Mouse (Mus musculus): ENCODE results near the gene Mov10l1. TPM values are rescaled to one million over a fixed set of nuclear protein-coding genes. Genes with fewer than 3 reads are reported as not detected.

The Mov10l1 gene
- polyA plus RNA-seq, 1 experiment from 2014 or later = 0.05 TPM

GRCm38 (mm10) chr15:89064891-89065290 lies 82.2 kb downstream of the Mov10l1 start:
- Histone ChIP-seq H3K4me1 (ENCODE audit: control insufficient read depth, insufficient read depth, low read depth, low read length) (peaks cover 11% of the 10 kb centered on the region), H3K36me3 (ENCODE audit: control insufficient read depth, insufficient read depth, low read length) (peaks cover 9% of the 10 kb centered on the region; the same call in 1 of the 2 replicates), H3K27ac (ENCODE audit: low read depth, low read length) (no peak overlapping the region), H3K4me2 (ENCODE audit: low read length) (no peak overlapping the region), H3K9ac (ENCODE audit: low read depth, low read length) (no peak overlapping the region), H3K4me3 (ENCODE audit: low read length) (no peak overlapping the region), H3K9me3 (ENCODE audit: control insufficient read depth, low read length) (no peaks in the 10 kb centered on the region), H3K27me3 (replicated peaks; ENCODE audit: control insufficient read depth, insufficient read depth, low read length) (peaks cover 17% of the 10 kb centered on the region)
- no peak for ATAC-seq
- WGBS = 99% methylated on average over 5 of the region's 5 CpGs

GRCm38 (mm10) chr15:89067609-89068008 lies 84.9 kb downstream of the Mov10l1 start:
- Histone ChIP-seq H3K27ac (ENCODE audit: low read depth, low read length) (no peak overlapping the region), H3K9ac (ENCODE audit: low read depth, low read length) (no peak overlapping the region), H3K36me3 (ENCODE audit: control insufficient read depth, insufficient read depth, low read length) (peaks cover 13% of the 10 kb centered on the region; the same call in 1 of the 2 replicates), H3K9me3 (ENCODE audit: control insufficient read depth, low read length) (no peaks in the 10 kb centered on the region), H3K4me2 (ENCODE audit: low read length) (no peak overlapping the region), H3K4me3 (ENCODE audit: low read length) (no peak overlapping the region), H3K4me1 (ENCODE audit: control insufficient read depth, insufficient read depth, low read depth, low read length) (no peaks in the 10 kb centered on the region), H3K27me3 (replicated peaks; ENCODE audit: control insufficient read depth, insufficient read depth, low read length) (peaks cover 17% of the 10 kb centered on the region)
- ATAC-seq = no peak
- WGBS = 36% methylated on average over 35 of the region's 35 CpGs

DNA sequence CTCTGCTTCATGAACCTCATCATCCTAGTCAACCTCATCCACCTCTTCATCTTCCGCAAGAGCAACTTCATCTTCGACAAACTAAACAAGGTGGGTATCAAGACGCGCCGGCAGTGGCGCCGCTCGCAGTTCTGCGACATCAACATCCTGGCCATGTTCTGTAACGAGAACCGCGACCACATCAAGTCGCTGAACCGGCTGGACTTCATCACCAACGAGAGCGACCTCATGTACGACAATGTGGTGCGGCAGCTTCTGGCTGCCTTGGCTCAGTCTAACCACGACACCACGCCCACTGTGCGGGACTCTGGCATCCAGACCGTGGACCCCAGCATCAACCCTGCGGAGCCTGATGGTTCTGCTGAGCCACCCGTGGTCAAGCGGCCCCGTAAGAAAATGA lies 85.5 kb downstream of the Mov10l1 start:
- Histone ChIP-seq H3K4me1 (ENCODE audit: control insufficient read depth, insufficient read depth, low read depth, low read length) (no peaks in the 10 kb centered on the region), H3K36me3 (ENCODE audit: control insufficient read depth, insufficient read depth, low read length) (peaks cover 13% of the 10 kb centered on the region; the same call in 1 of the 2 replicates), H3K9me3 (ENCODE audit: control insufficient read depth, low read length) (no peaks in the 10 kb centered on the region), H3K27ac (ENCODE audit: low read depth, low read length) (no peak overlapping the region), H3K9ac (ENCODE audit: low read depth, low read length) (no peak overlapping the region), H3K4me2 (ENCODE audit: low read length) (no peak overlapping the region), H3K27me3 (replicated peaks; ENCODE audit: control insufficient read depth, insufficient read depth, low read length) (peaks cover 17% of the 10 kb centered on the region), H3K4me3 (ENCODE audit: low read length) (no peak overlapping the region)
- no peak for ATAC-seq
- WGBS = 50% methylated on average over 26 of the region's 26 CpGs

DNA sequence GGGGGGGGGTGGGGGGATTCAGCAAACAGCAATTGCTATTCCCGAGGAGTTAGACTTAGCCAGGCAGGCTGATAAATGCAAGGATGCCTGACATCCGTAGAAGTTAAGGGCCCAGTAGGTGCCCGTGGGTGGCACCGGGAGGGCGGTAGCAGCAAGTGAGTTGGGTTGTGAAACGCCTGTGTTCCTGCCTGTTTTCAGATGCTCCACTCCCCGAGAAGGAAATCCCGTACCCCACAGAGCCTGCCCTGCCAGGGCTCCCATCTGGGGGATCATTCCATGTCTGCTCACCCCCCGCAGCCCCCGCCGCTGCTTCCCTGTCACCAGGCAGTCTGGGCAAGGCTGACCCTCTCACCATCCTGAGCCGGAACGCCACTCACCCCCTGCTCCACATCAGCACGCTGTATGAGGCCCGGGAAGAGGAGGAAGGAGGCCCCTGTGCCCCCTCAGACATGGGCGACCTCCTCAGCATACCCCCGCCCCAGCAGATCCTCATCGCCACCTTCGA lies 86.7 kb downstream of the Mov10l1 start:
- peaks cover 17% of the 10 kb centered on the region for H3K27me3 ChIP-seq (replicated peaks; ENCODE audit: control insufficient read depth, insufficient read depth, low read length)
- WGBS = 82% methylated on average over 19 of the region's 19 CpGs

GRCm38 (mm10) chr15:89070606-89071005 lies 87.9 kb downstream of the Mov10l1 start:
- peaks cover 10% of the 10 kb centered on the region for H3K4me1 ChIP-seq (ENCODE audit: control insufficient read depth, insufficient read depth, low read depth, low read length)
- H3K4me3 ChIP-seq (ENCODE audit: low read length) = no peak overlapping the region
- H3K27me3 ChIP-seq (replicated peaks; ENCODE audit: control insufficient read depth, insufficient read depth, low read length) = peaks cover 11% of the 10 kb centered on the region
- H3K27ac ChIP-seq (ENCODE audit: low read depth, low read length) = no peak overlapping the region
- H3K36me3 ChIP-seq (ENCODE audit: control insufficient read depth, insufficient read depth, low read length) = peaks cover 13% of the 10 kb centered on the region; the same call in 1 of the 2 replicates
- ATAC-seq = no peak
- no peaks in the 10 kb centered on the region for H3K9me3 ChIP-seq (ENCODE audit: control insufficient read depth, low read length)
- no peak overlapping the region for H3K9ac ChIP-seq (ENCODE audit: low read depth, low read length)
- 77% methylated on average over 24 of the region's 24 CpGs for WGBS
- H3K4me2 ChIP-seq (ENCODE audit: low read length) = no peak overlapping the region

More for the DNA sequence above, 86.7 kb downstream of the Mov10l1 start:
- no peak overlapping the region for H3K9ac ChIP-seq (ENCODE audit: low read depth, low read length)
- no peaks in the 10 kb centered on the region for H3K9me3 ChIP-seq (ENCODE audit: control insufficient read depth, low read length)
- H3K36me3 ChIP-seq (ENCODE audit: control insufficient read depth, insufficient read depth, low read length) = peaks cover 13% of the 10 kb centered on the region; the same call in 1 of the 2 replicates
- H3K27ac ChIP-seq (ENCODE audit: low read depth, low read length) = no peak overlapping the region
- H3K4me2 ChIP-seq (ENCODE audit: low read length) = no peak overlapping the region
- no peak overlapping the region for H3K4me3 ChIP-seq (ENCODE audit: low read length)
- H3K4me1 ChIP-seq (ENCODE audit: control insufficient read depth, insufficient read depth, low read depth, low read length) = no peaks in the 10 kb centered on the region; the same call in 1 of the 2 replicates
- ATAC-seq = no peak

GRCm38 (mm10) chr15:89073993-89074603 lies 91.4 kb downstream of the Mov10l1 start:
- Histone ChIP-seq H3K27ac (ENCODE audit: low read depth, low read length) (no peak overlapping the region), H3K4me1 (ENCODE audit: control insufficient read depth, insufficient read depth, low read depth, low read length) (peaks cover 28% of the 10 kb centered on the region), H3K4me3 (ENCODE audit: low read length) (no peak overlapping the region), H3K4me2 (ENCODE audit: low read length) (no peak overlapping the region; the same call in 1 of the 2 replicates), H3K36me3 (ENCODE audit: control insufficient read depth, insufficient read depth, low read length) (peaks cover 6% of the 10 kb centered on the region; the same call in 1 of the 2 replicates), H3K9ac (ENCODE audit: low read depth, low read length) (0 out of 2 replicates have a peak overlapping the region, but pooled peaks have one; percentile 0), H3K27me3 (replicated peaks; ENCODE audit: control insufficient read depth, insufficient read depth, low read length) (no peaks in the 10 kb centered on the region), H3K9me3 (ENCODE audit: control insufficient read depth, low read length) (no peaks in the 10 kb centered on the region)
- no peak for ATAC-seq
- WGBS = 82% methylated on average over 10 of the region's 10 CpGs

GRCm38 (mm10) chr15:89074613-89075477 lies 92.1 kb downstream of the Mov10l1 start, which contains the start of gene Trabd:
Trabd (plus strand) TSS chr15:89075124.
- WGBS = 20% methylated on average over 11 of the region's 11 CpGs
- H3K4me3 ChIP-seq (ENCODE audit: low read length) = peak within 1 kb of the TSS; percentile 89
- peak within 1 kb of the TSS; percentile 96 for H3K9ac ChIP-seq (ENCODE audit: low read depth, low read length)
- H3K27ac ChIP-seq (ENCODE audit: low read depth, low read length) = peak within 1 kb of the TSS; percentile 90
- no peaks in the 10 kb centered on the region for H3K27me3 ChIP-seq (replicated peaks; ENCODE audit: control insufficient read depth, insufficient read depth, low read length)
- peaks cover 28% of the 10 kb centered on the region for H3K4me1 ChIP-seq (ENCODE audit: control insufficient read depth, insufficient read depth, low read depth, low read length)
- ATAC-seq = peak; percentile 38; the same call in 1 of the 2 replicates
- H3K36me3 ChIP-seq (ENCODE audit: control insufficient read depth, insufficient read depth, low read length) = peaks cover 5% of the 10 kb centered on the region; the same call in 1 of the 2 replicates
- no peaks in the 10 kb centered on the region for H3K9me3 ChIP-seq (ENCODE audit: control insufficient read depth, low read length)
- peak within 1 kb of the TSS; percentile 65 for H3K4me2 ChIP-seq (ENCODE audit: low read length)

DNA sequence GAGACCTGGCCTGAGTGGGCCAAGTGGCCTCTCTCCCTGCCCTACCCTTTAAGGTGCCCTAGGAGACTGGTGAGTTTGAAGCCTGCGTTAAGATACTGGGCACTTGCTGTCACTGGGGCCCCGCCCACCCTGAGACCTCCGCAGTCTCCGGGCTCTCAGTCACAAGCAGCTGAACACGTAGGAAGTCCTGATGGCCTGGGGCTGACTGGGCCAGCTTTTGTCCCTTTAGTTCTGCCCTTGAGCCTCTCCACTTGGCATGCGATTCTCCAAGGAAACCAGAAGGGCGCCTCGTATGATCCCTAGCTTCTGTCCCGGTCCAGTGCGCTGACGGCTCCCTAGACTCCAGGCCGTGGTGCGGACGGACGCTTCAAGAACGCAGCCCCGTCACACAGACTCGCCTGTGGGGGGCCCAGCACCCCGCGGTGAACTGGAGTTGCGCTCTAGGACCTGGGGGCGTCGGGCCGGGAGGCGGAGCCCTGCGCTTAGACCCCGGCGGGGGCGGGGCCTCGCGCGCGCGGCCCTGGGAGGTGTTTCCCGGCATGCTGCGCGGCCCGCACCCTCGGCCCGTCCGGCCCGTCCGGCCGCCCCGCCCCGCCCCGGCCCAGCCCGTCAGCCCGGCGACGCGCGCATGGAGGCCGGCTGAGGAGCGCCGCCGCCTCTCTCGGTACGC lies 92.9 kb downstream of the Mov10l1 start:
- Histone ChIP-seq H3K27ac (ENCODE audit: low read depth, low read length) (peak overlapping the region; percentile 90), H3K9ac (ENCODE audit: low read depth, low read length) (peak overlapping the region; percentile 96), H3K4me1 (ENCODE audit: control insufficient read depth, insufficient read depth, low read depth, low read length) (peaks cover 28% of the 10 kb centered on the region), H3K36me3 (ENCODE audit: control insufficient read depth, insufficient read depth, low read length) (peaks cover 1% of the 10 kb centered on the region; the same call in 1 of the 2 replicates), H3K4me3 (ENCODE audit: low read length) (peak overlapping the region; percentile 89), H3K27me3 (replicated peaks; ENCODE audit: control insufficient read depth, insufficient read depth, low read length) (no peaks in the 10 kb centered on the region), H3K9me3 (ENCODE audit: control insufficient read depth, low read length) (no peaks in the 10 kb centered on the region), H3K4me2 (ENCODE audit: low read length) (peak overlapping the region; percentile 65)
- WGBS = under 1% methylated on average over 40 of the region's 59 CpGs
- ATAC-seq = peak; percentile 93
